Mouse (Mus musculus): ENCODE measurements around the gene Fbxo31. TPM values are rescaled to one million over a fixed set of nuclear protein-coding genes. Genes with fewer than 3 reads are reported as not detected.

Fbxo31 gene
- total and polyA plus RNA-seq, 3 experiments, result 74.4 to 124 (median 96.7) TPM

- WGBS, result 69% methylated on average over 9 of the region's 9 CpGs
- no peaks in the 10 kb centered on the region for H3K27me3 ChIP-seq (ENCODE audit: control insufficient read depth, insufficient read depth, low read length)
Observed at GRCm38 (mm10) chr8:121511751-121512150, 66.9 kb downstream of the Fbxo31 start.

More at GRCm38 (mm10) chr8:121511751-121512150, 66.9 kb downstream of the Fbxo31 start:
- Histone ChIP-seq H3K4me1 (ENCODE audit: control insufficient read depth, insufficient read depth, low read length) (no peaks in the 10 kb centered on the region), H3K9ac (ENCODE audit: low read depth, low read length) (no peak overlapping the region), H3K4me3 (no peak overlapping the region), H3K36me3 (ENCODE audit: control insufficient read depth, insufficient read depth, low read length) (no peaks in the 10 kb centered on the region), H3K27ac (no peak overlapping the region), H3K79me2 (replicated peaks; ENCODE audit: control insufficient read depth, insufficient read depth, low read length) (no peaks in the 10 kb centered on the region)
- intact Hi-C loops (cut with DNase I), result loop anchor here (2.0 to 5.0 kb wide), 4 partner anchors 74 to 274 kb away; no protein-coding TSS in a partner anchor
- no peak for DNase-seq
- no peak for TF ChIP-seq EP300 (IDR thresholded peaks at IDR 0.05; ENCODE audit: insufficient read depth, low read depth, low read length)
- no peak for TF ChIP-seq CTCF (IDR thresholded peaks at IDR 0.05)
- no peak for TF ChIP-seq POLR2A (IDR thresholded peaks at IDR 0.05; ENCODE audit: insufficient read depth, low read depth, low read length)

Other genes with a start within 250 kb of the Fbxo31 start
- not detected for gene 1700018B08Rik, start 34.5 kb downstream of the Fbxo31 start, total RNA-seq (2021)
- gene 1700018B08Rik, start 34.5 kb downstream of the Fbxo31 start, polyA plus RNA-seq (2012; rRNA removed), result 0.41 TPM in 1 of 2 replicates, not detected in the other
- gene Map1lc3b, start 11.6 kb upstream of the Fbxo31 start, total RNA-seq (2021), result 100 to 1,000 TPM; 235 to 277 TPM
- 129 and 131 TPM in 2 replicates for gene Map1lc3b, start 11.6 kb upstream of the Fbxo31 start, polyA plus RNA-seq (2012; rRNA removed)
- 10 to 100 TPM; 28.5 to 30.0 TPM for gene Zcchc14, start 74.1 kb upstream of the Fbxo31 start, total RNA-seq (2021)
- gene Zcchc14, start 74.1 kb upstream of the Fbxo31 start, polyA plus RNA-seq (2012; rRNA removed), result 17.6 and 22.1 TPM in 2 replicates
- gene Jph3, start 150.8 kb upstream of the Fbxo31 start, total RNA-seq (2021), result under 1 TPM in 1 of 2 experiments, not detected in 1; 0.11 TPM
- gene Jph3, start 150.8 kb upstream of the Fbxo31 start, polyA plus RNA-seq (2012; rRNA removed), result 0.09 and 0.10 TPM in 2 replicates

Measured in heart, adult 2 months (tissue).